ENCODE assay signal across 10 mouse cellular contexts in genomic region chr7:98051980-98052379, GRCm38 (mm10).
DNase-seq lines count a peak whose midpoint lies in the region; ATAC-seq and TF ChIP-seq lines count a peak whose summit lies in the region.
"Had no signal": no experiment of that assay in that cellular context is flagged by ENCODE, and none has a peak within 500 bp of the region (broad histone marks: within the 10 kb centered on the region; RNA-seq: fewer than 3 reads in every experiment).

No protein-coding gene starts in this region.

- TF ChIP-seq POLR2A in ES-Bruce4 (IDR thresholded peaks at IDR 0.05; ENCODE audit: insufficient read depth, low read length), result no peak
- TF ChIP-seq POLR2A in bone marrow macrophage, adult 2 months (IDR thresholded peaks at IDR 0.05; ENCODE audit: borderline replicate concordance, low read depth, low read length), result no peak

- ATAC-seq in intestine, embryonic 14.5 days (replicated peaks; ENCODE audit: low FRiP score, low TSS enrichment, low read depth), result no peak
- no peak for ATAC-seq in intestine, embryonic 15.5 days
- ATAC-seq in granulocyte monocyte progenitor cell, adult 5-6 weeks (replicated peaks; ENCODE audit: poor library complexity, severe bottlenecking), result peak; percentile 60
- ATAC-seq in limb, embryonic 11.5 days (ENCODE audit: insufficient number of reproducible peaks, low FRiP score, low TSS enrichment, low read depth), result no peak
- no peak for ATAC-seq in activated CD4-positive, CD25-positive, alpha-beta regulatory T cell, adult 4 months

- no peak overlapping the region for H3K4me2 ChIP-seq in intestine, embryonic 14.5 days (ENCODE audit: low read length)
- no peak overlapping the region for H3K4me2 ChIP-seq in intestine, embryonic 15.5 days (replicated peaks)
- no peak overlapping the region for H3K4me2 ChIP-seq in limb, embryonic 11.5 days (ENCODE audit: low read depth, severe bottlenecking)
- H3K4me2 ChIP-seq: hindbrain, embryonic 15.5 days had no signal

- H3K27ac ChIP-seq in intestine, embryonic 14.5 days (ENCODE audit: low read depth), result no peak overlapping the region
- H3K27ac ChIP-seq in intestine, embryonic 15.5 days, result no peak overlapping the region
- no peak overlapping the region for H3K27ac ChIP-seq in ES-Bruce4 (ENCODE audit: insufficient read depth, low read length)
- H3K27ac ChIP-seq in bone marrow macrophage, adult 2 months (ENCODE audit: insufficient read depth, low read depth, low read length), result no peak overlapping the region
- no peak overlapping the region for H3K27ac ChIP-seq in limb, embryonic 11.5 days (replicated peaks; ENCODE audit: low read depth, low read length)
- H3K27ac ChIP-seq: hindbrain, embryonic 15.5 days had no signal

- peaks cover 7% of the 10 kb centered on the region; the same call in 1 of the 2 replicates for H3K4me1 ChIP-seq in intestine, embryonic 14.5 days (replicated peaks; ENCODE audit: control insufficient read depth, insufficient read depth, low read length)
- peaks cover 8% of the 10 kb centered on the region; the same call in 1 of the 2 replicates for H3K4me1 ChIP-seq in intestine, embryonic 15.5 days (replicated peaks)
- H3K4me1 ChIP-seq in ES-Bruce4 (ENCODE audit: control insufficient read depth, insufficient read depth, low read length), result no peaks in the 10 kb centered on the region
- peaks cover 42% of the 10 kb centered on the region for H3K4me1 ChIP-seq in bone marrow macrophage, adult 2 months (ENCODE audit: control insufficient read depth, insufficient read depth, low read length)
- no peaks in the 10 kb centered on the region for H3K4me1 ChIP-seq in limb, embryonic 11.5 days (ENCODE audit: control insufficient read depth, insufficient read depth, low read length)
- H3K4me1 ChIP-seq: hindbrain, embryonic 15.5 days had no signal

- H3K9ac ChIP-seq in intestine, embryonic 14.5 days (ENCODE audit: low read length), result no peak overlapping the region
- no peak overlapping the region for H3K9ac ChIP-seq in intestine, embryonic 15.5 days
- no peak overlapping the region for H3K9ac ChIP-seq in ES-Bruce4 (ENCODE audit: low read depth, poor library complexity, severe bottlenecking)
- H3K9ac ChIP-seq in limb, embryonic 11.5 days (ENCODE audit: low read length), result no peak overlapping the region
- H3K9ac ChIP-seq: hindbrain, embryonic 15.5 days had no signal

- TF ChIP-seq EP300 in ES-Bruce4 (IDR thresholded peaks at IDR 0.05; ENCODE audit: insufficient read depth, low read depth, low read length), result no peak

- peak; percentile 77 for DNase-seq in intestine, embryonic 14.5 days (ENCODE audit: low spot score)
- peak; percentile 76 for DNase-seq in limb, embryonic 11.5 days (ENCODE audit: low spot score)
- DNase-seq in right cerebral cortex, postnatal 25 days, result peak; percentile 2

- WGBS in intestine, embryonic 14.5 days, result 25% methylated on average over 8 of the region's 8 CpGs
- WGBS in intestine, embryonic 15.5 days, result 22% methylated on average over 8 of the region's 8 CpGs
- WGBS in limb, embryonic 11.5 days, result 11% methylated on average over 8 of the region's 8 CpGs

- no peaks in the 10 kb centered on the region for H3K27me3 ChIP-seq in intestine, embryonic 14.5 days (replicated peaks; ENCODE audit: control insufficient read depth, insufficient read depth, low read length)
- H3K27me3 ChIP-seq in intestine, embryonic 15.5 days (replicated peaks), result no peaks in the 10 kb centered on the region
- no peaks in the 10 kb centered on the region for H3K27me3 ChIP-seq in ES-Bruce4 (ENCODE audit: control insufficient read depth, insufficient read depth, low read length, poor library complexity, severe bottlenecking)
- no peaks in the 10 kb centered on the region for H3K27me3 ChIP-seq in limb, embryonic 11.5 days (ENCODE audit: control insufficient read depth, insufficient read depth, low read length)
- H3K27me3 ChIP-seq: hindbrain, embryonic 15.5 days had no signal

- H3K9me3 ChIP-seq in intestine, embryonic 14.5 days (ENCODE audit: control insufficient read depth, low read length), result no peaks in the 10 kb centered on the region
- no peaks in the 10 kb centered on the region for H3K9me3 ChIP-seq in intestine, embryonic 15.5 days
- no peaks in the 10 kb centered on the region for H3K9me3 ChIP-seq in ES-Bruce4 (replicated peaks; ENCODE audit: control insufficient read depth, insufficient read depth, low read length, poor library complexity, severe bottlenecking)
- no peaks in the 10 kb centered on the region; the same call in 1 of the 2 replicates for H3K9me3 ChIP-seq in limb, embryonic 11.5 days (ENCODE audit: control insufficient read depth, low read length)
- H3K9me3 ChIP-seq: hindbrain, embryonic 15.5 days had no signal

- H3K4me3 ChIP-seq in intestine, embryonic 14.5 days (ENCODE audit: low read depth, low read length), result no peak overlapping the region
- H3K4me3 ChIP-seq in intestine, embryonic 15.5 days (replicated peaks), result no peak overlapping the region
- no peak overlapping the region for H3K4me3 ChIP-seq in ES-Bruce4 (ENCODE audit: low read depth, low read length)
- no peak overlapping the region for H3K4me3 ChIP-seq in bone marrow macrophage, adult 2 months (ENCODE audit: insufficient read depth, low read length)
- H3K4me3 ChIP-seq in limb, embryonic 11.5 days (ENCODE audit: low read depth, low read length), result no peak overlapping the region
- H3K4me3 ChIP-seq: hindbrain, embryonic 15.5 days; myocyte had no signal

- H3K36me3 ChIP-seq in intestine, embryonic 14.5 days (ENCODE audit: control insufficient read depth, insufficient read depth, low read length), result no peaks in the 10 kb centered on the region
- no peaks in the 10 kb centered on the region for H3K36me3 ChIP-seq in intestine, embryonic 15.5 days
- H3K36me3 ChIP-seq in ES-Bruce4 (ENCODE audit: control insufficient read depth, insufficient read depth, low read length, poor library complexity, severe bottlenecking), result no peaks in the 10 kb centered on the region
- H3K36me3 ChIP-seq in limb, embryonic 11.5 days (ENCODE audit: control insufficient read depth, insufficient read depth, low read length), result no peaks in the 10 kb centered on the region
- H3K36me3 ChIP-seq: hindbrain, embryonic 15.5 days had no signal

- TF ChIP-seq CTCF in ES-Bruce4 (IDR thresholded peaks at IDR 0.05; ENCODE audit: low read depth, low read length), result peak; percentile 98
- TF ChIP-seq CTCF in bone marrow macrophage, adult 2 months (IDR thresholded peaks at IDR 0.05; ENCODE audit: low read depth, low read length), result peak; percentile 91

Comparison
In these comparisons a context has a peak if more than half of its experiments do, and no peak if none do; other contexts are left out.
1. DNase-seq: peak in every context shown above with its lines; median percentile 77 in intestine, embryonic 14.5 days; 76 in limb, embryonic 11.5 days; 2 in right cerebral cortex, postnatal 25 days.